Mouse (Mus musculus) small intestine, adult 2 months (tissue): ENCODE results near the gene Hnf1b.

Source experiments
- CTCF ChIP-seq: fragments of 200-500 bp; IDR thresholded peaks from 2 replicates; pipeline ENCODE4 v1.5.1; 2012; ENCODE audit warnings: low read depth, mild to moderate bottlenecking, control low read depth, inconsistent platforms, low read length, moderate library complexity, mixed read lengths; ENCODE audit not compliant: insufficient replicate concordance, insufficient read length; ENCODE audit errors: extremely low read depth
- POLR2A ChIP-seq: fragments of 200-500 bp; IDR thresholded peaks from 2 replicates; pipeline ENCODE4 v1.6.1; 2012; ENCODE audit warnings: low read depth, mild to moderate bottlenecking, control low read depth, inconsistent platforms, low read length, moderate library complexity

- TF ChIP-seq POLR2A (no peak), CTCF (no peak)
These were observed 83.5 kb downstream of the Hnf1b start for GRCm38 (mm10) chr11:83933376-83933775.
